Mouse (Mus musculus): Measurements from ENCODE around the gene Lamb3. TPM values are rescaled to one million over a fixed set of nuclear protein-coding genes. Genes with fewer than 3 reads are reported as not detected.

Gene Lamb3
- polyA plus RNA-seq, 1 experiment from 2014 or later = 0.85 TPM

- H3K4me3 ChIP-seq (ENCODE audit: low read depth, low read length) = no peak overlapping the region
- H3K4me2 ChIP-seq (ENCODE audit: low read length) = no peak overlapping the region
- H3K27ac ChIP-seq (ENCODE audit: low read depth, low read length) = peak overlapping the region; percentile 17; the same call in 1 of the 2 replicates
- H3K27me3 ChIP-seq (replicated peaks; ENCODE audit: control insufficient read depth, insufficient read depth, low read length) = no peaks in the 10 kb centered on the region
- H3K4me1 ChIP-seq (ENCODE audit: control insufficient read depth, insufficient read depth, low read length) = peaks cover 15% of the 10 kb centered on the region
- H3K9me3 ChIP-seq (replicated peaks; ENCODE audit: control insufficient read depth, low read length) = no peaks in the 10 kb centered on the region
- ATAC-seq (peak; percentile 47), DNase-seq (ENCODE audit: low spot score) (peak; percentile 63)
- 3% methylated on average over 3 of the region's 3 CpGs for WGBS
- H3K36me3 ChIP-seq (ENCODE audit: control insufficient read depth, insufficient read depth, low read length) = no peaks in the 10 kb centered on the region
- H3K9ac ChIP-seq (ENCODE audit: low read length) = no peak overlapping the region
These were observed 182.0 kb downstream of the Lamb3 start for GRCm38 (mm10) chr1:193389505-193389904.

GRCm38 (mm10) chr1:193390004-193390403, 182.5 kb downstream of the Lamb3 start:
- Histone ChIP-seq H3K9me3 (replicated peaks; ENCODE audit: control insufficient read depth, low read length) (no peaks in the 10 kb centered on the region), H3K4me2 (ENCODE audit: low read length) (no peak overlapping the region), H3K27me3 (replicated peaks; ENCODE audit: control insufficient read depth, insufficient read depth, low read length) (no peaks in the 10 kb centered on the region), H3K9ac (ENCODE audit: low read length) (no peak overlapping the region), H3K4me1 (ENCODE audit: control insufficient read depth, insufficient read depth, low read length) (peaks cover 15% of the 10 kb centered on the region), H3K4me3 (ENCODE audit: low read depth, low read length) (no peak overlapping the region), H3K36me3 (ENCODE audit: control insufficient read depth, insufficient read depth, low read length) (no peaks in the 10 kb centered on the region), H3K27ac (ENCODE audit: low read depth, low read length) (no peak overlapping the region; the same call in 1 of the 2 replicates)
- ATAC-seq (no peak), DNase-seq (ENCODE audit: low spot score) (no peak)
- 38% methylated on average over 12 of the region's 12 CpGs for WGBS

- H3K4me2 ChIP-seq (ENCODE audit: low read length) = no peak overlapping the region
- H3K27me3 ChIP-seq (replicated peaks; ENCODE audit: control insufficient read depth, insufficient read depth, low read length) = no peaks in the 10 kb centered on the region
- ATAC-seq = no peak
- no peaks in the 10 kb centered on the region for H3K36me3 ChIP-seq (ENCODE audit: control insufficient read depth, insufficient read depth, low read length)
- H3K4me1 ChIP-seq (ENCODE audit: control insufficient read depth, insufficient read depth, low read length) = peaks cover 10% of the 10 kb centered on the region
- H3K9ac ChIP-seq (ENCODE audit: low read length) = no peak overlapping the region
- 87% methylated on average over 3 of the region's 3 CpGs for WGBS
- H3K4me3 ChIP-seq (ENCODE audit: low read depth, low read length) = no peak overlapping the region
- no peak overlapping the region for H3K27ac ChIP-seq (ENCODE audit: low read depth, low read length)
- DNase-seq (ENCODE audit: low spot score) = no peak
- H3K9me3 ChIP-seq (replicated peaks; ENCODE audit: control insufficient read depth, low read length) = no peaks in the 10 kb centered on the region
These were observed 184.8 kb downstream of the Lamb3 start for GRCm38 (mm10) chr1:193392266-193392665.

Other genes with a start within 250 kb of the Lamb3 start
- gene Syt14, start 171.9 kb upstream of the Lamb3 start, polyA plus RNA-seq (2014; fragmentation: Nextera tagmentation; extraction: Ambion mirVana) = 6.9 and 10.0 TPM in 2 replicates
- gene Diexf, start 77.4 kb upstream of the Lamb3 start, polyA plus RNA-seq (2014; fragmentation: Nextera tagmentation; extraction: Ambion mirVana) = 9.6 and 10.6 TPM in 2 replicates
- gene Irf6, start 54.6 kb upstream of the Lamb3 start, polyA plus RNA-seq (2014; fragmentation: Nextera tagmentation; extraction: Ambion mirVana) = 0.35 and 0.60 TPM in 2 replicates
- gene A130010J15Rik, start 39.7 kb upstream of the Lamb3 start, polyA plus RNA-seq (2014; fragmentation: Nextera tagmentation; extraction: Ambion mirVana) = 13.3 and 14.6 TPM in 2 replicates
- gene Traf3ip3, start 6.0 kb upstream of the Lamb3 start, polyA plus RNA-seq (2014; fragmentation: Nextera tagmentation; extraction: Ambion mirVana) = 1.5 and 2.0 TPM in 2 replicates
- 0.41 and 0.47 TPM in 2 replicates for gene Hsd11b1, start 56.4 kb downstream of the Lamb3 start, polyA plus RNA-seq (2014; fragmentation: Nextera tagmentation; extraction: Ambion mirVana)
- 4.7 and 5.8 TPM in 2 replicates for gene G0s2, start 65.5 kb downstream of the Lamb3 start, polyA plus RNA-seq (2014; fragmentation: Nextera tagmentation; extraction: Ambion mirVana)
- gene Camk1g, start 162.6 kb downstream of the Lamb3 start, polyA plus RNA-seq (2014; fragmentation: Nextera tagmentation; extraction: Ambion mirVana) = 36.1 and 44.6 TPM in 2 replicates

Measured in forebrain, embryonic 14.5 days (tissue).